Mouse (Mus musculus): ENCODE data around the gene Gp1bb.
A peak's percentile ranks its signal among the peaks of the same experiment; 100 is the strongest.

Gp1bb gene

GRCm38 (mm10) chr16:18601447-18601846 lies 20.8 kb downstream of the Gp1bb start:
- DNase-seq (ENCODE audit: low read depth), result no peak

GRCm38 (mm10) chr16:18598006-18598405 lies 24.2 kb downstream of the Gp1bb start:
- no peak for DNase-seq (ENCODE audit: low read depth)

- no peak for DNase-seq (ENCODE audit: low read depth)
These were observed 25.9 kb downstream of the Gp1bb start for GRCm38 (mm10) chr16:18596255-18596654.

GRCm38 (mm10) chr16:18593930-18594329 lies 28.3 kb downstream of the Gp1bb start:
- no peak for DNase-seq (ENCODE audit: low read depth)

GRCm38 (mm10) chr16:18591047-18592018 lies 30.9 kb downstream of the Gp1bb start:
- DNase-seq (ENCODE audit: low read depth), result peak; percentile 39

- peak; percentile 74 for DNase-seq (ENCODE audit: low read depth)
These were observed 32.1 kb downstream of the Gp1bb start, which contains the start of gene Tbx1 for GRCm38 (mm10) chr16:18589804-18590790. Tbx1 (minus strand) TSS chr16:18590671.

GRCm38 (mm10) chr16:18589080-18589621 lies 33.1 kb downstream of the Gp1bb start:
- no peak for DNase-seq (ENCODE audit: low read depth)

- DNase-seq (ENCODE audit: low read depth), result no peak
These were observed 33.5 kb downstream of the Gp1bb start for GRCm38 (mm10) chr16:18588738-18589055.

- no peak for DNase-seq (ENCODE audit: low read depth)
These were observed 34.1 kb downstream of the Gp1bb start for GRCm38 (mm10) chr16:18587847-18588737.

GRCm38 (mm10) chr16:18586906-18587546 lies 35.2 kb downstream of the Gp1bb start:
- peak; percentile 38 for DNase-seq (ENCODE audit: low read depth)

GRCm38 (mm10) chr16:18586076-18586905 lies 35.9 kb downstream of the Gp1bb start:
- DNase-seq (ENCODE audit: low read depth), result no peak

GRCm38 (mm10) chr16:18585676-18586075 lies 36.5 kb downstream of the Gp1bb start:
- DNase-seq (ENCODE audit: low read depth), result no peak

- no peak for DNase-seq (ENCODE audit: low read depth)
These were observed 37.2 kb downstream of the Gp1bb start for GRCm38 (mm10) chr16:18584901-18585510.

GRCm38 (mm10) chr16:18583673-18584357 lies 38.4 kb downstream of the Gp1bb start:
- no peak for DNase-seq (ENCODE audit: low read depth)

- DNase-seq (ENCODE audit: low read depth), result no peak
These were observed 39.0 kb downstream of the Gp1bb start for GRCm38 (mm10) chr16:18583169-18583568.

- DNase-seq (ENCODE audit: low read depth), result no peak
These were observed 39.6 kb downstream of the Gp1bb start for GRCm38 (mm10) chr16:18582426-18583148.

- DNase-seq (ENCODE audit: low read depth), result peak; percentile 29
These were observed 40.5 kb downstream of the Gp1bb start for GRCm38 (mm10) chr16:18581623-18582205.

Measured in induced T-regulatory cell, adult 2 months (primary cell).